ENCODE assay signal across 9 mouse cellular contexts in the genomic region with DNA sequence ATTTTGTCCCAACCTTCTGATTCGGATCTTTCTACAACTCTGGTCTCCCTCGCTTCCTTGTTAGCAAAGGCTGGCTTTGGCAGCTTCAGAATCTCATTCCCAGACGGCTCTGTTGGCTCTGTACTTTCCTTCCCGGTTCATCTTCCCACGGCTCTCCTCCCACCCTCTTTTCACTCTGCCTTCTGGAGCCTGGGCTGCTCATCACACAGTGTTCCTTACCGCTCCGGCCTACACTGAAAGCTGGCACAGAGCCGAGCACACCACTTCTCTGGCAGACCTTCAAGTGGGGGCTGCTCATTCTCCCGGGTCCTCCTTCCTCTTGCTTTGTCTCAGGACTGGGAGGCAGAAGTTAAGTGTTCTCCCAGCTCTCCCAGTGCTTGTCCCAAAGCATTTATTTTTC. TPM values are rescaled to one million over a fixed set of nuclear protein-coding genes. Genes with fewer than 3 reads are reported as not detected.
DNase-seq lines count a peak whose midpoint lies in the region; ATAC-seq and TF ChIP-seq lines count a peak whose summit lies in the region.
"Had no signal": no experiment of that assay in that cellular context is flagged by ENCODE, and none has a peak within 500 bp of the region (broad histone marks: within the 10 kb centered on the region; RNA-seq: fewer than 3 reads in every experiment).

No protein-coding gene starts in this region.

- H3K4me3 ChIP-seq in lung, embryonic 14.5 days (ENCODE audit: low read depth, low read length): peak overlapping the region; percentile 72; the same call in 1 of the 2 replicates
- peak overlapping the region; percentile 70; the same call in 1 of the 2 replicates for H3K4me3 ChIP-seq in heart, embryonic 13.5 days
- no peak overlapping the region; the same call in 1 of the 2 replicates for H3K4me3 ChIP-seq in kidney, embryonic 16.5 days (ENCODE audit: low read length)
- no peak overlapping the region for H3K4me3 ChIP-seq in kidney, adult 2 months (ENCODE audit: insufficient read depth, low read depth, low read length)

- no peaks in the 10 kb centered on the region for H3K9me3 ChIP-seq in lung, embryonic 14.5 days (ENCODE audit: low read depth, low read length)
- no peaks in the 10 kb centered on the region for H3K9me3 ChIP-seq in heart, embryonic 13.5 days
- H3K9me3 ChIP-seq in kidney, embryonic 16.5 days (ENCODE audit: low read length): no peaks in the 10 kb centered on the region

- no peak overlapping the region for H3K9ac ChIP-seq in lung, embryonic 14.5 days
- H3K9ac ChIP-seq in heart, embryonic 13.5 days: no peak overlapping the region
- H3K9ac ChIP-seq in kidney, embryonic 16.5 days (replicated peaks; ENCODE audit: low read length): no peak overlapping the region

- no peaks in the 10 kb centered on the region for H3K27me3 ChIP-seq in lung, embryonic 14.5 days (ENCODE audit: insufficient read depth, low read length)
- H3K27me3 ChIP-seq in heart, embryonic 13.5 days (replicated peaks): no peaks in the 10 kb centered on the region
- H3K27me3 ChIP-seq in kidney, embryonic 16.5 days (ENCODE audit: insufficient read depth, low read length): no peaks in the 10 kb centered on the region
- H3K27me3 ChIP-seq in kidney, adult 2 months (replicated peaks; ENCODE audit: control insufficient read depth, insufficient read depth, low read length): no peaks in the 10 kb centered on the region
- H3K27me3 ChIP-seq: Patski had no signal

- ATAC-seq in lung, embryonic 14.5 days (ENCODE audit: insufficient read depth): no peak
- no peak for ATAC-seq in heart, embryonic 13.5 days (ENCODE audit: extremely low read depth, insufficient number of reproducible peaks, low FRiP score, low TSS enrichment)
- ATAC-seq in kidney, embryonic 16.5 days (ENCODE audit: low FRiP score, low TSS enrichment): no peak
- ATAC-seq: Patski had no signal

- peaks cover 10% of the 10 kb centered on the region for H3K36me3 ChIP-seq in lung, embryonic 14.5 days (ENCODE audit: insufficient read depth)
- peaks cover 49% of the 10 kb centered on the region for H3K36me3 ChIP-seq in heart, embryonic 13.5 days
- H3K36me3 ChIP-seq in kidney, embryonic 16.5 days (ENCODE audit: insufficient read depth, low read length): peaks cover 14% of the 10 kb centered on the region
- H3K36me3 ChIP-seq in kidney, adult 2 months (ENCODE audit: control insufficient read depth, insufficient read depth, low read length): no peaks in the 10 kb centered on the region

- peak overlapping the region; percentile 67 for H3K4me2 ChIP-seq in lung, embryonic 14.5 days
- H3K4me2 ChIP-seq in heart, embryonic 13.5 days: peak overlapping the region; percentile 78
- no peak overlapping the region for H3K4me2 ChIP-seq in kidney, embryonic 16.5 days (replicated peaks; ENCODE audit: low read depth, low read length)

- no peak overlapping the region for H3K27ac ChIP-seq in lung, embryonic 14.5 days (ENCODE audit: low read depth)
- H3K27ac ChIP-seq in heart, embryonic 13.5 days (replicated peaks): no peak overlapping the region
- no peak overlapping the region for H3K27ac ChIP-seq in kidney, embryonic 16.5 days (ENCODE audit: low read length)
- no peak overlapping the region for H3K27ac ChIP-seq in kidney, adult 2 months (ENCODE audit: insufficient read depth, low read depth, low read length)

- no peak for TF ChIP-seq POLR2A in kidney, adult 2 months (IDR thresholded peaks at IDR 0.05; ENCODE audit: low read depth, low read length)

- no peak for TF ChIP-seq CTCF in lung, embryonic 14.5 days (IDR thresholded peaks at IDR 0.05; ENCODE audit: low read depth)
- TF ChIP-seq CTCF in kidney, adult 2 months (conservative IDR thresholded peaks at IDR 0.05; ENCODE audit: insufficient read depth, insufficient read length, low read depth, low read length): no peak

- DNase-seq in lung, embryonic 14.5 days: peak; percentile 38
- DNase-seq in lung, adult 18-20 months: no peak
- peak; percentile 11 for DNase-seq in cerebellum, postnatal 36 days
- DNase-seq in left cerebral cortex, adult 18-20 months (ENCODE audit: low spot score in 2 of 2): peak; percentile 84 to 90
- peak; percentile 83 for DNase-seq in right cerebral cortex, postnatal 25 days
- no peak for DNase-seq in kidney, adult 2 months

- WGBS in lung, embryonic 14.5 days: 64% methylated on average over 9 of the region's 9 CpGs
- 61% methylated on average over 9 of the region's 9 CpGs for WGBS in heart, embryonic 13.5 days
- 75% methylated on average over 9 of the region's 9 CpGs for WGBS in kidney, embryonic 16.5 days
- WGBS in kidney, adult 2 months: 53% methylated on average over 9 of the region's 9 CpGs

- no peaks in the 10 kb centered on the region for H3K4me1 ChIP-seq in lung, embryonic 14.5 days (ENCODE audit: insufficient read depth)
- H3K4me1 ChIP-seq in heart, embryonic 13.5 days: peaks cover 26% of the 10 kb centered on the region
- H3K4me1 ChIP-seq in kidney, embryonic 16.5 days (ENCODE audit: insufficient read depth, low read length): peaks cover 14% of the 10 kb centered on the region
- H3K4me1 ChIP-seq in kidney, adult 2 months (ENCODE audit: control insufficient read depth, insufficient read depth, low read length): peaks cover 14% of the 10 kb centered on the region; the same call in 1 of the 2 replicates

RNA-seq across cellular contexts. Expression of gene Zfp189, which starts 1.6 kb away (rescaled TPM):
- polyA plus RNA-seq in lung, embryonic 14.5 days (2014; fragmentation: Nextera tagmentation; extraction: Ambion mirVana): 8.6 and 9.4 TPM in 2 replicates
- 5.9 and 6.0 TPM in 2 replicates for polyA plus RNA-seq in heart, embryonic 13.5 days (2015; fragmentation: Nextera tagmentation; extraction: Ambion mirVana)
- total RNA-seq in left cerebral cortex, adult 18-20 months (2021): 10 to 100 TPM; 12.8 to 13.3 TPM
- polyA plus RNA-seq in kidney, embryonic 16.5 days (2015; fragmentation: Nextera tagmentation; extraction: Ambion mirVana): 11.1 and 13.0 TPM in 2 replicates
- 2.0 and 2.5 TPM in 2 replicates for polyA plus RNA-seq in kidney, adult 2 months (2012; rRNA removed)

RNA-seq across cellular contexts. Expression of gene Mrpl50, which starts 1.7 kb away (rescaled TPM):
- polyA plus RNA-seq in lung, embryonic 14.5 days (2014; fragmentation: Nextera tagmentation; extraction: Ambion mirVana): 75.2 and 75.9 TPM in 2 replicates
- 57.7 and 63.0 TPM in 2 replicates for polyA plus RNA-seq in heart, embryonic 13.5 days (2015; fragmentation: Nextera tagmentation; extraction: Ambion mirVana)
- 10 to 100 TPM; 30.7 to 31.7 TPM for total RNA-seq in left cerebral cortex, adult 18-20 months (2021)
- polyA plus RNA-seq in kidney, embryonic 16.5 days (2015; fragmentation: Nextera tagmentation; extraction: Ambion mirVana): 91.4 and 95.7 TPM in 2 replicates
- polyA plus RNA-seq in kidney, adult 2 months (2012; rRNA removed): 14.7 and 21.2 TPM in 2 replicates

RNA-seq across cellular contexts. Expression of gene Baat, which starts 16.2 kb away (rescaled TPM):
- not detected in 2 replicates for polyA plus RNA-seq in lung, embryonic 14.5 days (2014; fragmentation: Nextera tagmentation; extraction: Ambion mirVana)
- polyA plus RNA-seq in heart, embryonic 13.5 days (2015; fragmentation: Nextera tagmentation; extraction: Ambion mirVana): 0.08 TPM in 2 replicates
- total RNA-seq in left cerebral cortex, adult 18-20 months (2021): under 1 TPM in 1 of 2 experiments, not detected in 1; 0.23 TPM
- polyA plus RNA-seq in kidney, embryonic 16.5 days (2015; fragmentation: Nextera tagmentation; extraction: Ambion mirVana): 0.12 and 0.22 TPM in 2 replicates
- polyA plus RNA-seq in kidney, adult 2 months (2012; rRNA removed): 4.4 and 5.7 TPM in 2 replicates
- polyA plus RNA-seq: Patski had no signal

RNA-seq across cellular contexts. Expression of gene Aldob, which starts 26.8 kb away (rescaled TPM):
- polyA plus RNA-seq in lung, embryonic 14.5 days (2014; fragmentation: Nextera tagmentation; extraction: Ambion mirVana): not detected in 2 replicates
- polyA plus RNA-seq in heart, embryonic 13.5 days (2015; fragmentation: Nextera tagmentation; extraction: Ambion mirVana): 0.32 and 4.8 TPM in 2 replicates
- total RNA-seq in left cerebral cortex, adult 18-20 months (2021): 1 to 10 TPM; 2.0 to 2.1 TPM
- 421 and 493 TPM in 2 replicates for polyA plus RNA-seq in kidney, embryonic 16.5 days (2015; fragmentation: Nextera tagmentation; extraction: Ambion mirVana)
- polyA plus RNA-seq in kidney, adult 2 months (2012; rRNA removed): 4,876 and 5,164 TPM in 2 replicates
- polyA plus RNA-seq: Patski had no signal

RNA-seq across cellular contexts. Expression of gene Acnat1, which starts 48.9 kb away (rescaled TPM):
- 0.24 and 0.27 TPM in 2 replicates for polyA plus RNA-seq in lung, embryonic 14.5 days (2014; fragmentation: Nextera tagmentation; extraction: Ambion mirVana)
- not detected in 2 replicates for polyA plus RNA-seq in heart, embryonic 13.5 days (2015; fragmentation: Nextera tagmentation; extraction: Ambion mirVana)
- under 1 TPM in 1 of 2 experiments, not detected in 1; 0.23 TPM for total RNA-seq in left cerebral cortex, adult 18-20 months (2021)
- 0.80 and 1.0 TPM in 2 replicates for polyA plus RNA-seq in kidney, embryonic 16.5 days (2015; fragmentation: Nextera tagmentation; extraction: Ambion mirVana)
- polyA plus RNA-seq in kidney, adult 2 months (2012; rRNA removed): 41.7 and 46.9 TPM in 2 replicates
- polyA plus RNA-seq: Patski had no signal

Comparison
In these comparisons a context has a peak if more than half of its experiments do, and no peak if none do; other contexts are left out.
1. DNase-seq: peak in lung, embryonic 14.5 days (single experiment), cerebellum, postnatal 36 days (2 of 2), left cerebral cortex, adult 18-20 months (2 of 2) and right cerebral cortex, postnatal 25 days (single experiment); none in lung, adult 18-20 months (0 of 2) and kidney, adult 2 months (single experiment).
2. H3K4me3 ChIP-seq: peak in lung, embryonic 14.5 days (single experiment) and heart, embryonic 13.5 days (single experiment); none in kidney, embryonic 16.5 days (single experiment) and kidney, adult 2 months (single experiment).